Mouse (Mus musculus) intestine, embryonic 16.5 days (tissue): ENCODE measurements around the gene Rgcc. TPM values are rescaled to one million over a fixed set of nuclear protein-coding genes. Genes with fewer than 3 reads are reported as not detected.

Experiments used
- ATAC-seq: fragments of 200-750 bp; cut with Nextera tagmentation; 2 replicates; pipeline ENCODE4 v1.8.0; 2017; ENCODE audit warnings: moderate TSS enrichment, moderate library complexity
- H3K27ac ChIP-seq: fragments of 300-500 bp; sonication (generic); 2 replicates; pipeline ENCODE4 v1.5.1; 2014; ENCODE audit warnings: mild to moderate bottlenecking, low read length
- H3K27me3 ChIP-seq: fragments of 300-500 bp; sonication (generic); replicated peaks from 2 replicates; pipeline ENCODE4 v1.6.1; 2014; ENCODE audit warnings: low read length, control low read depth, mixed read lengths; ENCODE audit not compliant: control insufficient read depth, insufficient read depth
- H3K36me3 ChIP-seq: fragments of 300-500 bp; sonication (generic); 2 replicates; pipeline ENCODE4 v1.6.1; 2014; ENCODE audit warnings: low read length, control low read depth; ENCODE audit not compliant: control insufficient read depth, insufficient read depth
- H3K4me1 ChIP-seq: fragments of 300-500 bp; sonication (generic); 2 replicates; pipeline ENCODE4 v1.6.1; 2014; ENCODE audit warnings: low read length, control low read depth, mixed read lengths; ENCODE audit not compliant: control insufficient read depth, insufficient read depth
- H3K4me2 ChIP-seq: fragments of 300-500 bp; sonication (generic); 2 replicates; pipeline ENCODE4 v1.6.1; 2014; ENCODE audit warnings: low read depth, low read length, control low read depth
- H3K4me3 ChIP-seq: fragments of 300-500 bp; sonication (generic); 2 replicates; pipeline ENCODE4 v1.5.1; 2014; ENCODE audit warnings: mild to moderate bottlenecking, low read length
- H3K9ac ChIP-seq: fragments of 300-500 bp; sonication (generic); 2 replicates; pipeline ENCODE4 v1.6.1; 2014; ENCODE audit warnings: low read depth, low read length
- H3K9me3 ChIP-seq: fragments of 300-500 bp; sonication (generic); 2 replicates; pipeline ENCODE4 v1.6.1; 2016; ENCODE audit warnings: low read length, control low read depth; ENCODE audit not compliant: control insufficient read depth
- WGBS: fragments of 180-500 bp; shearing (Covaris S2); extraction: QIAGEN DNeasy Blood & Tissue Kit; methylation state at CpG from one replicate; pipeline ENCODE4 v1.1.7; 2014; 5-methylcytosine and 5-hydroxymethylcytosine counted together
- polyA plus RNA-seq: library from polyadenylated mRNA; unstranded; fragments of >200 nt; fragmentation: Nextera tagmentation; extraction: Ambion mirVana; gene quantifications from 2 replicates; pipeline ENCODE4 v1.2.1, GENCODE M21; 2015

Gene Rgcc
- polyA plus RNA-seq, 1 experiment from 2014 or later, result 46.2 TPM

DNA sequence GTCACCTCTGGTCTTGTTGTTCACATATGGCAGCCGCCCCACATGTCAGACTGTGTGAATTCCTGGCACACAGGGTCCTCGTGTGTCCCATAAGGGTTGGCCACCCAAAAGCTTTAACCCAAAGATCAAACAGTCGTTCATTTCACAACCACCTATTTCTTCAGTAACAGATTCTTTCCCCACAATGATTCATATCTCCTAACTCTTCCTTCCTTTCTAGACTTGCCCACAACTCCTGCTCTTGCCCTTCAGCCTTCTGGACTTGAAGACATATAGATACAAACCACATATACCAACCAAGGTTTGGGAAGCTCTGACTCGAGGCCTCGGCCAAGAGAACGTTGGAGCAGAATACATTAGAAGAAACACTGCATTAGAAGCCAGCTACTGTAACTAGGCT lies 35.7 kb downstream of the Rgcc start:
- ATAC-seq, result no peak
- no peak overlapping the region for H3K27ac ChIP-seq
- no peaks in the 10 kb centered on the region for H3K27me3 ChIP-seq
- no peak overlapping the region for H3K4me3 ChIP-seq
- 88% methylated on average over 6 of the region's 6 CpGs for WGBS
- no peak overlapping the region for H3K9ac ChIP-seq
- H3K36me3 ChIP-seq, result no peaks in the 10 kb centered on the region
- H3K4me2 ChIP-seq, result no peak overlapping the region
- no peaks in the 10 kb centered on the region for H3K9me3 ChIP-seq
- H3K4me1 ChIP-seq, result no peaks in the 10 kb centered on the region

DNA sequence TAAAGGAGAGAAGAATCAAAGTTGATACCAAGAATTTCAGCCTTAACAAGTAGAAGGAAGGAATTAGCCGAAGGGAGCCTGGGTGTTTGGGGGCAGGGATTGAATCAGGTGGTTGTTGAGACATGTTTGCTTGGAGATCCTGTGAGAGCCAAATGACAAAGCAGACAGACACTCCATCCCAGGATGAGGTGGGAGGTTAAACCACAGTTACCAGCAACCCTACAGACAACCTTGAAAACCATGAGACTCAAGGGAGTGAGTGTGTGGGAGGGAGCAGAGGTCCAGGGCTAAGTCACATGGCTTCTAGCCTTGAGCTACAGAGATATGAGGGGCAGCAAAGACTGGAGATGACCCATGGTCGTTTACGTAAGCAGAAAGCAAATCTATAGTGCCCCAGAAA lies 38.1 kb downstream of the Rgcc start:
- no peak for ATAC-seq
- WGBS, result 75% methylated on average over 3 of the region's 3 CpGs

DNA sequence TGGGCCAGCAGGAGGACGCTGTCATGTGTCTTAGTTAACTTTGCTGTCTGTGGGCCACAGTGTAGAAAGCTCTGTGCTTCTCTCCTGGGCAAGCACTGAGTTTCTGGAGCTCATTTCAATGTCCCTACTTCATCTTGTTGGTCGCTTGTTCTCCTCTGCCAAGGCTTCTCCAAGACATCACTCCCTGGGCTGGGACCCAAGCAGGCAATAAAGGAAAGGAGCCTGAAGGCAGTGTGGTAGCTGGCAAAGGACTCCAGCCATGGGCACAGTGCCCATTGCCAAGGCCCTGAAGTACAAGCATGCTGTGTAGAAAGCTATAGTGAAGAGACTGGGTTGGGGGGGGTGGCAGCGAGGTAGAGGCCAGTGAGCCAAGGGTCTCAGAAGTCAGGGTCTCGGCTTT lies 38.8 kb downstream of the Rgcc start:
- WGBS, result 90% methylated on average over 4 of the region's 4 CpGs

More for the DNA sequence above, 38.1 kb downstream of the Rgcc start:
- H3K4me1 ChIP-seq, result no peaks in the 10 kb centered on the region
- H3K36me3 ChIP-seq, result no peaks in the 10 kb centered on the region
- no peak overlapping the region for H3K4me2 ChIP-seq
- no peaks in the 10 kb centered on the region for H3K9me3 ChIP-seq
- no peak overlapping the region for H3K9ac ChIP-seq
- H3K27me3 ChIP-seq, result no peaks in the 10 kb centered on the region
- H3K4me3 ChIP-seq, result no peak overlapping the region
- H3K27ac ChIP-seq, result no peak overlapping the region

DNA sequence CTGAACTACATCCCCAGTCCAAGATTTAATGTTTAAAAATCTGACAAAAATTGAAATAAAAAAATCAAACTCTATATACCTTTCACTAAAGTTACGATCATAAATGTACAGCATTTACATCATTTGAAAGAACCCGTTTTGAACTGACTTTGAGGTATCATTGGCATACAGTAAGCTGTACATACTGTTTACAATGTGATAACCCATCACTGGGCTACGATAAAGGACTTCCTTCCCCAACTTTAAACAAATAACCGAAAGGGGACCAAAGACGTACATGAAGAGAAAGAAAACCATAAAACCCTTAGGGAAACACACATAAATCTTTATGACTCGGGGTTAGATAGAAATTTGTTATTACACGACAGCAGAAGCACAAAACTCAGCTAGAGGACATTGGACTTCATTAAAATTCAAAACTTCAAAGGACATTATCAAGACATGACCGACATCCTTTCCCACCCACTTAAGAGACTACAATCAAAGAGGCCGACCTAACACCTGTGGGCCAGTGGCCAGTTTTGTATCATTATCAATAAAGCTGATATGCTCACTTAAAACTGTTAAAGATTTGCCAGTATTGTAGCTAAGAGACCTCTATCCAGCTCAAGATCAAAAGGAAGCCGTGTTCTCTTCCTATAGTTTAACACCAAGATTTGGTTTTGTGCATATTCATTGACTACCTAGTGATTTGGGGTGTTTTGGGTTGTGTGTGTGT lies 42.2 kb downstream of the Rgcc start:
- WGBS, result 44% methylated on average over 10 of the region's 10 CpGs
- peaks cover 4% of the 10 kb centered on the region; the same call in 1 of the 2 replicates for H3K4me1 ChIP-seq
- no peak overlapping the region for H3K27ac ChIP-seq

More for the DNA sequence above, 38.8 kb downstream of the Rgcc start:
- H3K4me3 ChIP-seq, result no peak overlapping the region
- H3K9me3 ChIP-seq, result no peaks in the 10 kb centered on the region
- no peaks in the 10 kb centered on the region for H3K4me1 ChIP-seq
- ATAC-seq, result no peak
- H3K4me2 ChIP-seq, result no peak overlapping the region
- H3K36me3 ChIP-seq, result no peaks in the 10 kb centered on the region
- H3K9ac ChIP-seq, result no peak overlapping the region
- no peak overlapping the region for H3K27ac ChIP-seq
- no peaks in the 10 kb centered on the region for H3K27me3 ChIP-seq

DNA sequence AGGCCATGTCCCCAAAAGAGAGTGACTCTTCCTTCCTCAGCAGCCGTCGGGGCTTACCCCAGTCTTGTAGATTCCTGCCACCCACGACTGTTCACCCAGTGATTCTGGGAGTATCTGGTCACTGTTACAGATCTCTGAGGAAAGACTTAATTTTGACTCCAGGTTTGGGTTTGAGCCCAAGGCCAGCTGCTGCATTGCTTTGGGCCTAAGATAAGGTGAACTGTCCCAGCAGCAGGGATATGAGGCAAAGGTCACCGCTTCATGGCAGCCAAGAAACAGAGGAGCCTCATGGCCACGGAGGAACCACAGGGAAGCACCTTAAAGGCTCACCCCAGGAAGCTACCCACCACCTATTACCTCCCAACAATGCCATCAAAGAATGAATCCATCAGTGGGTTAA lies 44.8 kb downstream of the Rgcc start:
- Histone ChIP-seq H3K4me3 (no peak overlapping the region), H3K4me2 (no peak overlapping the region), H3K27ac (no peak overlapping the region), H3K27me3 (no peaks in the 10 kb centered on the region), H3K4me1 (peaks cover 4% of the 10 kb centered on the region), H3K9me3 (no peaks in the 10 kb centered on the region), H3K9ac (no peak overlapping the region), H3K36me3 (no peaks in the 10 kb centered on the region)
- ATAC-seq, result no peak
- WGBS, result 82% methylated on average over 5 of the region's 5 CpGs

More for the DNA sequence above, 42.2 kb downstream of the Rgcc start:
- H3K4me3 ChIP-seq, result no peak overlapping the region
- no peaks in the 10 kb centered on the region for H3K36me3 ChIP-seq
- H3K4me2 ChIP-seq, result no peak overlapping the region
- no peaks in the 10 kb centered on the region for H3K27me3 ChIP-seq
- no peak overlapping the region for H3K9ac ChIP-seq
- ATAC-seq, result peak; percentile 79
- no peaks in the 10 kb centered on the region for H3K9me3 ChIP-seq

DNA sequence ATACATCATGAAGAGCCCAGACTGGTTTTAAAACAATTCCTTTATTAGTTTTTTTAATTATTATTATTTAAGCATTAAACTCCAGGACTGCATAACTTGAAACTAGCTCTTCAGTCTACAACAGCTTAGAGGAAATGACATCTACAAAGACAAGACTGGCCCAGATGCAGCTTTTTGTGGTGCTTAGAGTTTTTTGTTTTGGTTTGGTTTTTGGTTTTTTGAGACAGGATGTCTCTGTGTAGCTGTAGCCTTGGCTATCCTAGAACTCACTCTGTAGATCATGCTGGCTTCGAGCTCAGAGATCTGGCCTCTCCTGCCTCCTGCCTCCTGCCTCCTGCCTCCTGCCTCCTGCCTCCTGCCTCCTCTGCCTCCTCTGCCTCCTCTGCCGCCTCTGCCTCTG lies 45.7 kb downstream of the Rgcc start:
- Histone ChIP-seq H3K4me3 (no peak overlapping the region), H3K9me3 (no peaks in the 10 kb centered on the region), H3K4me1 (peaks cover 4% of the 10 kb centered on the region), H3K27me3 (no peaks in the 10 kb centered on the region), H3K4me2 (no peak overlapping the region), H3K27ac (no peak overlapping the region), H3K9ac (no peak overlapping the region), H3K36me3 (no peaks in the 10 kb centered on the region)
- WGBS, result 87% methylated on average over 2 of the region's 2 CpGs
- no peak for ATAC-seq

DNA sequence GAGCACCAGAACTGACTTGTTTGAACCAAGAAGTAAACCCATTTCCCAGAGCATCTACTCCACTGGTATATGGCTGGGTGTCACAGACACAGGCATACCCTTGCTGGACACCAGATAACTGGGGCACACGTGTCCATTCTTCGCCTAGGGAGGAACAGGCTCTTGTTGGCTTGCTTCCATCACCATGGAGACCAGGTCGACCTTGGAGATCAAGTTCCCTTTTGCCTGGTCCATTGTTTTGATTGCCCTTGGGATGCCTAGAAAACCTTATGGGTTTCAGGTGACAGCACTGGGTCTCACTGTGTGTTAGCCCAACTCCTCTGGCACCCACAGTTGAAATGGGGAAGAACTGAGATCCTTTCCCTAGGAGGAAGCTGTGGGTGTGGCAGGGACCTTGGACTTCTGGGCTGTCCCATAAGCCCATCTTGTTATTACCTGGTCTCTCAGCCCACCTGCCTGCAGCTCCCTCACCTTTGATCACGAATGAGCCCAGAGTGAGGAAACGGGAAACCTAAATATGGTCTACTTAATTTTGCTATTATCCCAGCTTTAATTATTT lies 49.6 kb downstream of the Rgcc start:
- Histone ChIP-seq H3K9me3 (no peaks in the 10 kb centered on the region), H3K27ac (no peak overlapping the region), H3K9ac (no peak overlapping the region), H3K27me3 (no peaks in the 10 kb centered on the region), H3K4me3 (no peak overlapping the region), H3K4me2 (no peak overlapping the region), H3K36me3 (no peaks in the 10 kb centered on the region), H3K4me1 (peaks cover 10% of the 10 kb centered on the region)
- WGBS, result 59% methylated on average over 5 of the region's 5 CpGs
- ATAC-seq, result peak; percentile 39; the same call in 1 of the 2 replicates

DNA sequence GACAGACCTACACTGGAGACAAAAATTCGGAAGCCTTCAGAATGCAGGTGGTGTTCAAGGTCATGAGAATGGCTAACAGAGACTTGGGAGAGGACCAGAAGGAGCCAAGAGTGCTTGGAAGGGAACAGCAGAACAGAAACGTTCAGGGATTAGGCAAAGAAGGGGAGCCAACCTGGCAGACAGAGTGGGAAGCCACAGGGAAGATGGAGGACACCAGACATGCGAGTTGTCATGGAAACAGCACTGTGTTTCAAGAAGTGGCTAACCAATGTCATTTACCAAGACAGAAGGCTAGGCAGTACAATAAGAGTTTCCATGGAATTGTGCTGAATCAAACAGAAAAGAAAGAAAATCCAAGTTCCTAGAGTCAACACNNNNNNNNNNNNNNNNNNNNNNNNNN lies 56.9 kb downstream of the Rgcc start:
- Histone ChIP-seq H3K36me3 (no peaks in the 10 kb centered on the region), H3K4me3 (no peak overlapping the region), H3K27ac (no peak overlapping the region), H3K9me3 (no peaks in the 10 kb centered on the region), H3K4me2 (no peak overlapping the region), H3K27me3 (no peaks in the 10 kb centered on the region), H3K9ac (no peak overlapping the region), H3K4me1 (peaks cover 7% of the 10 kb centered on the region; the same call in 1 of the 2 replicates)
- ATAC-seq, result no peak
- 53% methylated on average over 3 of the region's 3 CpGs for WGBS

DNA sequence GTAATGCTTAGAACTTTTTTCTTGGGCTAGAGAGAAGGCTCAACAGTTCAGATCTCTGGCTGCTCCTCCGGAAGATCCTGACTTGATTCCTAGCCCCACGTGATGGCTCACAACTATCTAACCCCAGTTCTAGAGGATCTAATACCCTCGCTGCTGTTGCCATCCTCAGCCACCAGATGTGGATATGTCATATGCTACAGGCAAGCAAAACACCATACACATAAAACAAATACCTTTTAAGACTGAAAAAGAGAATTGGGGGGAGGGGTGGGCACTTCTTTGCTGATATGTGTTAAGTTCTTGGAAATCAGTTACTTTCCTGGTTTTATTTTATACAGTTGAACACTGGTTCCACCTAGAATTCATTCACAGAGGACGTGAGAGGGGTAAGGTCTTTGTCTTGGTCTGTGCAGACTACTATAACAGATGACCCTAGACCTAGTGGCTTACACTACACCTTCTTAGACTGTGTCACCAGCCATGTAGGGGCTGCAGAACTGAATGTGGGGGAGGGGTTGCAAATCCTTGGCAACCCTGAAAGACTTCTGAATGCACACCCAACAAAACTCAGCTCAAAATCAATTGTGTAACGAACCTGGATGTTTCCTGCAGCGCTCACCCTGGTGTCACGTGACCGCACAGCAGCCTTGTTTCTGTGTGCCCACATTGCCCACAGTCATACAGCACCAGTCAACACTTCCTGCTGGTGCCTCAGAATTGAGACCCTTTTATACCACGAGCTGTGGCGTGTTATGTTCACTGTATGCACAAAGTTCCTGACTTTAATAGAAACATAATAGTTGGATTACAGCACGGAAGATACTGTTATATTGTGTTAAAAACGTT lies 58.2 kb downstream of the Rgcc start:
- 79% methylated on average over 12 of the region's 12 CpGs for WGBS
- no peak overlapping the region for H3K27ac ChIP-seq
- H3K4me1 ChIP-seq, result peaks cover under 1% of the 10 kb centered on the region; the same call in 1 of the 2 replicates
- no peak overlapping the region for H3K4me3 ChIP-seq
- H3K9ac ChIP-seq, result no peak overlapping the region
- ATAC-seq, result no peak
- no peaks in the 10 kb centered on the region for H3K27me3 ChIP-seq
- no peaks in the 10 kb centered on the region for H3K9me3 ChIP-seq
- H3K4me2 ChIP-seq, result no peak overlapping the region
- H3K36me3 ChIP-seq, result no peaks in the 10 kb centered on the region
